Mouse (Mus musculus): Measurements from ENCODE around the gene Il31ra.

DNA sequence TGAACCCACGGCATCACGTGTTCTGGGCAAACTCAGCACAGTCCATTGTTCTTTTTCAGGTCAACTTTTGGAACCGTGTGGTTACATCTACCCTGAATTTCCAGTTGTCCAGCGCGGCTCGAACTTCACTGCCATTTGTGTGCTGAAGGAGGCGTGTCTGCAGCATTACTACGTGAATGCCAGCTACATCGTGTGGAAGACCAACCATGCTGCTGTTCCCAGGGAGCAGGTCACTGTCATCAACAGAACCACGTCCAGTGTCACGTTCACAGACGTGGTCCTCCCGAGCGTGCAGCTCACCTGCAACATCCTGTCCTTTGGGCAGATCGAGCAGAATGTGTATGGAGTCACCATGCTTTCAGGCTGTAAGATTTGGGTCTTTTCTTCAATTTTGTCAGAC lies 114.2 kb downstream of the Il31ra start:
- TF ChIP-seq CTCF (IDR thresholded peaks at IDR 0.05; ENCODE audit: borderline replicate concordance, control insufficient read depth, extremely low read depth, insufficient read depth, low read length, poor library complexity) (no peak), POLR2A (IDR thresholded peaks at IDR 0.05; ENCODE audit: control insufficient read depth, extremely low read depth, insufficient read depth, low read length, poor library complexity) (no peak)

All from thymus, adult 2 months (tissue).